Mouse (Mus musculus) stomach, embryonic 14.5 days (tissue): Measurements from ENCODE around the gene Stoml2. TPM values are rescaled to one million over a fixed set of nuclear protein-coding genes. Genes with fewer than 3 reads are reported as not detected.
"Not testable (repeated sequence)": the region's sequence is repeated elsewhere in the genome, so short reads cannot be mapped to it uniquely, and the experiment has no call there.

Experiments
- ATAC-seq: fragments of 200-750 bp; cut with Nextera tagmentation; 2 replicates; pipeline ENCODE4 v1.8.0; 2017; ENCODE audit warnings: low read depth, moderate TSS enrichment; ENCODE audit not compliant: insufficient number of reproducible peaks, insufficient read depth, low FRiP score
- H3K27ac ChIP-seq: fragments of 300-500 bp; sonication (generic); 2 replicates; pipeline ENCODE4 v1.5.1; 2014; ENCODE audit warnings: mild to moderate bottlenecking, low read length, moderate library complexity, mixed read lengths
- H3K27me3 ChIP-seq: fragments of 300-500 bp; sonication (generic); 2 replicates; pipeline ENCODE4 v1.6.1; 2014; ENCODE audit warnings: low read length, control low read depth, mixed read lengths; ENCODE audit not compliant: control insufficient read depth, insufficient read depth
- H3K36me3 ChIP-seq: fragments of 300-500 bp; sonication (generic); 2 replicates; pipeline ENCODE4 v1.6.1; 2014; ENCODE audit warnings: mild to moderate bottlenecking, control low read depth, low read length, moderate library complexity, mixed read lengths; ENCODE audit not compliant: control insufficient read depth, insufficient read depth
- H3K4me1 ChIP-seq: fragments of 300-500 bp; sonication (generic); 2 replicates; pipeline ENCODE4 v1.6.1; 2014; ENCODE audit warnings: low read length, control low read depth, mixed read lengths; ENCODE audit not compliant: control insufficient read depth, insufficient read depth
- H3K4me2 ChIP-seq: fragments of 300-500 bp; sonication (generic); replicated peaks from 2 replicates; pipeline ENCODE4 v1.6.1; 2014; ENCODE audit warnings: low read depth, low read length, control low read depth
- H3K4me3 ChIP-seq: fragments of 300-500 bp; sonication (generic); 2 replicates; pipeline ENCODE4 v1.5.1; 2014; ENCODE audit warnings: low read depth, low read length, control low read depth
- H3K9ac ChIP-seq: fragments of 300-500 bp; sonication (generic); replicated peaks from 2 replicates; pipeline ENCODE4 v1.6.1; 2014; ENCODE audit warnings: low read depth, mild to moderate bottlenecking, control low read depth, low read length, moderate library complexity, mixed read lengths
- H3K9me3 ChIP-seq: fragments of 300-500 bp; sonication (generic); 2 replicates; pipeline ENCODE4 v1.6.1; 2016; ENCODE audit warnings: low read depth, low read length, control low read depth; ENCODE audit not compliant: control insufficient read depth
- WGBS: fragments of 180-500 bp; shearing (Covaris S2); extraction: QIAGEN DNeasy Blood & Tissue Kit; methylation state at CpG from one replicate; pipeline ENCODE4 v1.1.7; 2014; 5-methylcytosine and 5-hydroxymethylcytosine counted together
- polyA plus RNA-seq: library from polyadenylated mRNA; unstranded; fragments of >200 nt; fragmentation: Nextera tagmentation; extraction: Ambion mirVana; gene quantifications from 2 replicates; pipeline ENCODE4 v1.2.1, GENCODE M21; 2014

The Stoml2 gene
- polyA plus RNA-seq, 1 experiment from 2014 or later = 302 TPM

DNA sequence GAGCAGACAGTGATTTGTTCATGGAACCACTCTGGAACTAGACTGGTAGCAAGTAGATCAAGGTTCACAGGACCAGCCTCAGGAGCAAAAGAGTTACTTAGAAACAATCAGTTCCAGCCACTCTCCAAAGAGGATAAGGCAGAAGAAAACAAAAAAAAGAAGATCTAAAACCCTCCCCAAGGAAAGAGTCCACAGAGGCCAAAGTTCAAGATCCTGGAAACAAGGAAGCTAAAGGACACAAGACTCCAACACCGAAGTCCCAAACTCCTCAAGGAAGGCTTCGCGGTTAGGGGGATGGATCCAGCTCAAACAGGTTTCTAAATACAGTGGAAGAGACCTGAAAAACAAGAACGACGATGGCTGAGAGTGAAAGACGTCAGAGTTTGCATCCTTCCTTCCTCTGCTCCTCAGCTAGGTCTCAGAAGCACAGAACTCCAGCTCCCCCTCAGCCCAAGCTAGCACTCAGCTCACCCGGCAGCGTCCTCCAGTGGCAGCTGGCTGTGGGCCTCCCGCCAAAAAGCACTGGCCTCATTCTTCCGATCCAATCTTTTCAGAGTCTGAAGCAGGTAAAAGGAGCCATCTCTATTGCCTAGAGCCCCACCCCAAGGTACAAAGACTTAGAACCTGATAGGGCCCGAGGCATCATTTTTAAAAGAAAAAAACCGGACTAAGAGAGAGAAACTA lies 28.6 kb downstream of the Stoml2 start:
- H3K4me2 ChIP-seq = no peak overlapping the region
- H3K9me3 ChIP-seq = no peaks in the 10 kb centered on the region
- ATAC-seq = no peak
- H3K4me3 ChIP-seq = no peak overlapping the region
- H3K9ac ChIP-seq = no peak overlapping the region
- H3K27me3 ChIP-seq = no peaks in the 10 kb centered on the region
- H3K27ac ChIP-seq = no peak overlapping the region
- H3K36me3 ChIP-seq = no peaks in the 10 kb centered on the region; the same call in 1 of the 2 replicates
- H3K4me1 ChIP-seq = peaks cover 9% of the 10 kb centered on the region; the same call in 1 of the 2 replicates
- 81% methylated on average over 12 of the region's 12 CpGs for WGBS

DNA sequence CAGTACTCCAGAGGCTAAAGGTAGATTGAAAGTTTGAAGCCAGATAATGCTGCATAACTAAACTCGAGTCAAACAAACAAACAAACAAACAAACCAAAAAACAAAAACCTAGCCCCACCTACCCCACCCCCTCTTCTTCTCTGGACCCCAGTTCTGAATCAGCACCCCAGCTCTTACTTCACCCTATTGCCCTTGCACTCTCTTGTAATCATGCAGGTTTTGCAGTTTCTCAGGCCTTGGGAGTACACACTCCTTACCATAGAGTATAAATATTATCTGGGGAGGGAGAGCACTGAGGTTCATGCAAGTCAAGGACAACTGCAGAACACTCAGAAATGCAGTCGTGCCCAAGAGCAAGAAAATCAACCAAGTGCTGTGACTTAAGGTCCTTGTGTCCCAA lies 30.2 kb downstream of the Stoml2 start:
- 78% methylated on average over 2 of the region's 2 CpGs for WGBS
- Histone ChIP-seq H3K36me3 (peaks cover under 1% of the 10 kb centered on the region; the same call in 1 of the 2 replicates), H3K4me1 (peaks cover 13% of the 10 kb centered on the region; the same call in 1 of the 2 replicates), H3K9me3 (no peaks in the 10 kb centered on the region), H3K4me2 (no peak overlapping the region), H3K4me3 (no peak overlapping the region), H3K27ac (peak overlapping the region; percentile 89; the same call in 1 of the 2 replicates), H3K27me3 (no peaks in the 10 kb centered on the region), H3K9ac (no peak overlapping the region)
- ATAC-seq = no peak

DNA sequence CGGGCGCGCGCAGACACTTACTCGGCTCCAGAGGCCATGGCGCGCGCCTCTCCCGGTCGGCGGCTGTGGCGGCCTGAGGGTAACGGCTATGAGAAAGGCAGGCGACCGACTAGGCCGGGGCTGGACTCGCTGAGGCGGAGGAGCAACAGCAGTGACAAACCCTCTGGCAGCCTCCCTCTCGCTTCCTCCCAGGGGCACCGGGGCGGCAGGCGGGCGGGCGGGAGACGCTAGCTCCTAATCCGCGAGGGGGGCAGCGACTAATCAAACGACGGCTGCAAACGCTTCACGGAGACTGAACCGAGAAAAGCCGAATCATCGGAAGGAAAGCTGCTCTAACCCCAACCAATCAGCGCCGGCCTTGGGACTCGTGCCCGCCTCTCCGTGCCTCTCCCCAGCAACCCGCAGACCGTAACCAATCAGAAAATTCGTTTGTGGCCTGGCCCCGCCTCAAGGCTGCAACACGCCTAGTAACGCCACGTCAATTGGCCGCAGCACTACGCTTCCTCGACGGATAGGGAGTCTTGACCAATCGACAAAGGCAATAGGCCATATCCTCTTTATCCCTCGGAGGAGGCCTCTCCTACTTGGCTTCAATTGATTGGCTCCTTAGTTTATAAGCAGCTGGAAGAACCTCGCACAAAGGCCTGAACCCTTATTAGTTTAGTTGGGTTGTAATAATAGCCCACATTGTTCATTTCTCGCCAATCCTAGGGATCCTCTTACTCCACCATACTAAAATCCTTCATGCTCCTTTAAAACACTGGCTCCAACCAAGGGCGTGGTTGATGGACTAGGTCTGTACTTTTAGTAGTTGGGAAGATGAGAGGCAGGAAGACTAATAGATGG lies 31.1 kb downstream of the Stoml2 start, which contains the start of gene Vcp:
TSS of gene Vcp (minus strand) at position 367 of the 846 bp plus-strand sequence.
- WGBS = under 1% methylated on average over 48 of the region's 56 CpGs
- peak within 1 kb of the TSS; percentile 93 for H3K9ac ChIP-seq
- peak within 1 kb of the TSS; percentile 99 for H3K27ac ChIP-seq
- not testable (repeated sequence) for H3K9me3 ChIP-seq, H3K27me3 ChIP-seq, H3K36me3 ChIP-seq
- peak within 1 kb of the TSS; percentile 95 for H3K4me2 ChIP-seq
- peak; percentile 99 for ATAC-seq
- H3K4me1 ChIP-seq = peaks cover 13% of the 10 kb centered on the region; the same call in 1 of the 2 replicates
- H3K4me3 ChIP-seq = peak within 1 kb of the TSS; percentile 91

DNA sequence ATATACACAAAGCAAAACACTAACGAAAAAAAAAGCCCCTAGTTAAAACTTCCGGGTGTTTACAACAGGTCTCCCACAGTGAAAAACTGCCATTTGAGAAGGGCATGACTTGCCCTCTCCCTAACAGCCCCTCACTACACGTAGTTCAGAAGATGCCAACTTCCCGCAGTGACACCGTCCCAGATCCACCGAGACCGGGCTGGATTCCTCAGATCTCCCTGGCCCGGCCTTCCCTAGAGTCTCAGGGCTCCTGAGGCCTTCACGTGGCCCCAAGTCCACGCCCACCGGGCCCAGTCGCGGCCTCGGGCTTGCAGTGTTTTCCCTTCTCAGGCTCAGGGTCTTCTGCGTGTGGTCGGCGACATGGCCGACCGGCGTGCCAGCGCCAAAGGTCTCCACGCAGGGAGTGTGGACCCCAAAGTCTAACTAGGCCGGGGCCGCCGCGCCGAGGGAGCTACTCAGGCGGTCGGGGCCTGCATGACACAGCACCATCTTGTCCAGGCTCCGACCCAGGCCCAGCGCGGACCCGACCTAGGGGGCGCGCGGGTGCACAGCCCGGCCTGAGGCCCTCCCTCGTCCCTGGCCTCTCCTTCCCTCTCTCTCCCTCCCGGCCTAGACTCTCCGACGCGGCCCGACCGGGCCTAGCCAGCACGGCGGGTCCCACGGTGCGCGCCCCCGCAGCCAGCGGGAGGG lies 31.9 kb downstream of the Stoml2 start:
- WGBS = under 1% methylated on average over 51 of the region's 51 CpGs

DNA sequence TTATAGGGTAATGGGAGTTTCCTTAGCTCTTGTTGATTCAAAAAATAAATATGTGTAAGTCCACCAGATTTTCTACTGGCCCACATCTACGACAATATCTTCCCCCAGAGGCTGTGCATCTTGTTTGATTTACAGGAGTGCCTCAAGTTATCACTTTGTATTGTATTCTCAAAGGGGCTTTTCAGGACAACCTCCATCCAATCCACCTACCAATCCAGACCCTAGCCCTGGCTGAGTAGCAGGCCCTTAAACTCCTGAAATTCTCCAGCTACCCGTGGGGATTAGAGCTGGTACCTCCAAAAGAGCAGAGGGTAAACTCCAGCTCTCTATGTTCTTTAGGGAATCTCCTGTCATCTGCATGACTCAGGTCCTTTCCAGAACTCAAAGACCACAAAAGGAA lies 33.5 kb downstream of the Stoml2 start:
- H3K27ac ChIP-seq = no peak overlapping the region
- H3K9me3 ChIP-seq = no peaks in the 10 kb centered on the region
- H3K9ac ChIP-seq = 0 out of 2 replicates have a peak overlapping the region, but pooled peaks have one; percentile 11
- H3K36me3 ChIP-seq = peaks cover 30% of the 10 kb centered on the region
- peak overlapping the region; percentile 91; the same call in 1 of the 2 replicates for H3K4me3 ChIP-seq
- ATAC-seq = no peak
- H3K27me3 ChIP-seq = no peaks in the 10 kb centered on the region
- H3K4me2 ChIP-seq = peak overlapping the region; percentile 95
- peaks cover 13% of the 10 kb centered on the region; the same call in 1 of the 2 replicates for H3K4me1 ChIP-seq
- WGBS = 57% methylated on average over 2 of the region's 2 CpGs

More for the DNA sequence above, 31.9 kb downstream of the Stoml2 start:
- peak overlapping the region; percentile 93 for H3K9ac ChIP-seq
- peaks cover 15% of the 10 kb centered on the region for H3K36me3 ChIP-seq
- H3K4me1 ChIP-seq = peaks cover 13% of the 10 kb centered on the region; the same call in 1 of the 2 replicates
- peak; percentile 77 for ATAC-seq
- peak overlapping the region; percentile 95 for H3K4me2 ChIP-seq
- H3K9me3 ChIP-seq = no peaks in the 10 kb centered on the region
- peak overlapping the region; percentile 99 for H3K27ac ChIP-seq
- peak overlapping the region; percentile 91 for H3K4me3 ChIP-seq
- H3K27me3 ChIP-seq = no peaks in the 10 kb centered on the region

DNA sequence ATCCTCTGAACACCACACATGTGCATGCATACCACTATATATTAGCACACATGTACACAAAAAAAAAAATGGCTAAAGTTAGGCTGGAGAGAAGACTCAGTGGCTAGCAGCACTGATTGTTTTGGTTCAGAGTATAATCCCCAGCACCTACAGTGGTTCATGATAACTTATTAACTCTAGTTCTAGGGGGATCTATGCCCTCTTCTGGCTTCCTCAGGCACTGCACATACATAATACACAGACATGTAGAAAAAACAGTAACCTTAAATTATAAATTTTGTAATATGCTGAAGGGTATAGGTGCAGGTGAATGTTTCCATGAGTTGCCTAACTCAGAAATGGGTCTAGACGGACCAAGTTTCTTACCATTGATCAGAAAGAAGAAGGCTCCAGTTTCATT lies 43.2 kb downstream of the Stoml2 start:
- ATAC-seq = no peak
- H3K27me3 ChIP-seq = no peaks in the 10 kb centered on the region
- 85% methylated on average over 1 of the region's 1 CpGs for WGBS
- no peak overlapping the region for H3K9ac ChIP-seq
- no peaks in the 10 kb centered on the region for H3K9me3 ChIP-seq
- no peak overlapping the region for H3K4me2 ChIP-seq
- no peaks in the 10 kb centered on the region for H3K4me1 ChIP-seq
- H3K27ac ChIP-seq = no peak overlapping the region
- H3K36me3 ChIP-seq = peaks cover 93% of the 10 kb centered on the region
- no peak overlapping the region for H3K4me3 ChIP-seq

GRCm38 (mm10) chr4:42980467-42980866 lies 51.0 kb downstream of the Stoml2 start:
- H3K27ac ChIP-seq, H3K4me2 ChIP-seq, H3K4me1 ChIP-seq, H3K9me3 ChIP-seq, H3K4me3 ChIP-seq, H3K9ac ChIP-seq, ATAC-seq, H3K27me3 ChIP-seq: not testable (repeated sequence)
- 93% methylated on average over 7 of the region's 8 CpGs for WGBS
- H3K36me3 ChIP-seq = peaks cover 54% of the 10 kb centered on the region

GRCm38 (mm10) chr4:42978062-42978461 lies 53.4 kb downstream of the Stoml2 start:
- Histone ChIP-seq H3K36me3 (peaks cover 33% of the 10 kb centered on the region), H3K4me3 (no peak overlapping the region), H3K4me2 (no peak overlapping the region), H3K9ac (no peak overlapping the region), H3K4me1 (no peaks in the 10 kb centered on the region), H3K27me3 (no peaks in the 10 kb centered on the region), H3K9me3 (no peaks in the 10 kb centered on the region), H3K27ac (no peak overlapping the region)
- WGBS = 91% methylated on average over 4 of the region's 4 CpGs
- no peak for ATAC-seq
